Mouse (Mus musculus) hindbrain, postnatal 0 days (tissue): Measurements from ENCODE around the gene Gm43517. TPM values are rescaled to one million over a fixed set of nuclear protein-coding genes. Genes with fewer than 3 reads are reported as not detected.

ENCODE experiments used
- ATAC-seq: fragments of 200-750 bp; cut with Nextera tagmentation; 2 replicates; pipeline ENCODE4 v1.8.0; 2017; ENCODE audit warnings: mild to moderate bottlenecking, moderate TSS enrichment, moderate library complexity
- DNase-seq: peaks from one replicate; pipeline ENCODE4 v3.0.0-alpha.2; 2015; ENCODE audit warnings: low spot score
- H3K27ac ChIP-seq: fragments of 300-500 bp; sonication (generic); 2 replicates; pipeline ENCODE4 v1.5.1; 2014; ENCODE audit warnings: mild to moderate bottlenecking
- H3K27me3 ChIP-seq: fragments of 300-500 bp; sonication (generic); 2 replicates; pipeline ENCODE4 v1.6.1; 2014; ENCODE audit warnings: low read length, mixed read lengths; ENCODE audit not compliant: insufficient read depth
- H3K36me3 ChIP-seq: fragments of 300-500 bp; sonication (generic); 2 replicates; pipeline ENCODE4 v1.6.1; 2014; ENCODE audit warnings: low read length, mixed read lengths; ENCODE audit not compliant: insufficient read depth
- H3K4me1 ChIP-seq: fragments of 300-500 bp; sonication (generic); 2 replicates; pipeline ENCODE4 v1.6.1; 2014; ENCODE audit warnings: antibody characterized with exemption, low read length, mixed read lengths; ENCODE audit not compliant: insufficient read depth
- H3K4me2 ChIP-seq: fragments of 300-500 bp; sonication (generic); 2 replicates; pipeline ENCODE4 v1.6.1; 2014; ENCODE audit warnings: low read depth, mild to moderate bottlenecking, low read length, moderate library complexity, mixed read lengths
- H3K4me3 ChIP-seq: fragments of 300-500 bp; sonication (generic); 2 replicates; pipeline ENCODE4 v1.5.1; 2014; ENCODE audit warnings: low read length
- H3K9ac ChIP-seq: fragments of 300-500 bp; sonication (generic); replicated peaks from 2 replicates; pipeline ENCODE4 v1.6.1; 2014; ENCODE audit warnings: mild to moderate bottlenecking, low read length, moderate library complexity, mixed read lengths
- H3K9me3 ChIP-seq: fragments of 300-500 bp; sonication (generic); 2 replicates; pipeline ENCODE4 v1.6.1; 2016; ENCODE audit warnings: low read length, mixed read lengths
- CTCF ChIP-seq: IDR thresholded peaks from 2 replicates; pipeline ENCODE4 v1.5.1; 2016; ENCODE audit warnings: antibody characterized with exemption, control low read depth, low read depth
- WGBS: fragments of 180-500 bp; shearing (Covaris S2); extraction: QIAGEN DNeasy Blood & Tissue Kit; methylation state at CpG from one replicate; pipeline ENCODE4 v1.1.7; 2014; 5-methylcytosine and 5-hydroxymethylcytosine counted together
- polyA plus RNA-seq: library from polyadenylated mRNA; unstranded; fragments of >200 nt; fragmentation: Nextera tagmentation; extraction: Ambion mirVana; gene quantifications from 2 replicates; pipeline ENCODE4 v1.2.1, GENCODE M21; 2015
- total RNA-seq: library from RNA; depleted of rRNA; stranded (reverse); fragments of >200 nt; gene quantifications from 2 replicates; pipeline ENCODE4 v1.2.3, GENCODE M21; 2014

Gene Gm43517
- total and polyA plus RNA-seq, 2 experiments from 2014 or later = not detected

- peaks cover 78% of the 10 kb centered on the region for H3K27me3 ChIP-seq
- H3K4me2 ChIP-seq = no peak overlapping the region
- 2% methylated on average over 10 of the region's 10 CpGs for WGBS
- DNase-seq (no peak), ATAC-seq (no peak)
- no peaks in the 10 kb centered on the region for H3K36me3 ChIP-seq
- H3K27ac ChIP-seq = no peak overlapping the region
- H3K4me3 ChIP-seq = no peak overlapping the region; the same call in 1 of the 2 replicates
- no peaks in the 10 kb centered on the region for H3K4me1 ChIP-seq
- H3K9ac ChIP-seq = no peak overlapping the region
- TF ChIP-seq CTCF = no peak
- no peaks in the 10 kb centered on the region for H3K9me3 ChIP-seq
These were observed 7.0 kb downstream of the Gm43517 start for GRCm38 (mm10) chr12:49392041-49392390.

GRCm38 (mm10) chr12:49392876-49393275 is 7.9 kb downstream of the Gm43517 start:
- WGBS = 7% methylated on average over 5 of the region's 5 CpGs
- H3K36me3 ChIP-seq = no peaks in the 10 kb centered on the region
- no peak overlapping the region for H3K27ac ChIP-seq
- no peaks in the 10 kb centered on the region for H3K4me1 ChIP-seq
- no peak overlapping the region for H3K4me2 ChIP-seq
- H3K4me3 ChIP-seq = no peak overlapping the region
- no peaks in the 10 kb centered on the region for H3K9me3 ChIP-seq
- ATAC-seq = no peak
- peaks cover 84% of the 10 kb centered on the region for H3K27me3 ChIP-seq
- no peak for DNase-seq
- no peak overlapping the region for H3K9ac ChIP-seq
- TF ChIP-seq CTCF = no peak

- DNase-seq (no peak), ATAC-seq (no peak)
These were observed 8.7 kb downstream of the Gm43517 start for GRCm38 (mm10) chr12:49393639-49394038.

GRCm38 (mm10) chr12:49394181-49394580 is 9.2 kb downstream of the Gm43517 start:
- TF ChIP-seq CTCF = no peak
- no peak overlapping the region for H3K27ac ChIP-seq
- no peak overlapping the region for H3K9ac ChIP-seq
- no peak overlapping the region for H3K4me3 ChIP-seq
- no peaks in the 10 kb centered on the region for H3K4me1 ChIP-seq
- H3K36me3 ChIP-seq = no peaks in the 10 kb centered on the region
- ATAC-seq (no peak), DNase-seq (no peak)
- 2% methylated on average over 1 of the region's 1 CpGs for WGBS
- no peaks in the 10 kb centered on the region for H3K9me3 ChIP-seq
- no peak overlapping the region for H3K4me2 ChIP-seq
- H3K27me3 ChIP-seq = peaks cover 83% of the 10 kb centered on the region

More at GRCm38 (mm10) chr12:49393639-49394038, 8.7 kb downstream of the Gm43517 start:
- Histone ChIP-seq H3K27ac (no peak overlapping the region), H3K9ac (no peak overlapping the region), H3K36me3 (no peaks in the 10 kb centered on the region), H3K27me3 (peaks cover 85% of the 10 kb centered on the region), H3K9me3 (no peaks in the 10 kb centered on the region), H3K4me1 (no peaks in the 10 kb centered on the region), H3K4me2 (no peak overlapping the region), H3K4me3 (no peak overlapping the region)
- TF ChIP-seq CTCF = no peak
- WGBS = 9% methylated on average over 3 of the region's 3 CpGs

- Histone ChIP-seq H3K27me3 (peaks cover 83% of the 10 kb centered on the region), H3K27ac (no peak overlapping the region), H3K4me1 (no peaks in the 10 kb centered on the region), H3K9ac (no peak overlapping the region), H3K4me2 (no peak overlapping the region), H3K9me3 (no peaks in the 10 kb centered on the region), H3K4me3 (no peak overlapping the region), H3K36me3 (no peaks in the 10 kb centered on the region)
- WGBS = under 1% methylated on average over 17 of the region's 17 CpGs
- ATAC-seq = no peak
- DNase-seq = no peak
- TF ChIP-seq CTCF = no peak
These were observed 9.9 kb downstream of the Gm43517 start for GRCm38 (mm10) chr12:49394836-49395235.

GRCm38 (mm10) chr12:49395969-49396368 is 11.0 kb downstream of the Gm43517 start:
- H3K9me3 ChIP-seq = no peaks in the 10 kb centered on the region
- H3K27ac ChIP-seq = no peak overlapping the region
- H3K27me3 ChIP-seq = peaks cover 84% of the 10 kb centered on the region
- no peak overlapping the region for H3K9ac ChIP-seq
- no peak for ATAC-seq
- WGBS = 15% methylated on average over 2 of the region's 2 CpGs
- 0 out of 2 replicates have a peak, but pooled peaks cover 1% of the 10 kb centered on the region for H3K4me1 ChIP-seq
- no peak overlapping the region for H3K4me3 ChIP-seq
- no peak for TF ChIP-seq CTCF
- no peak overlapping the region for H3K4me2 ChIP-seq
- DNase-seq = no peak
- H3K36me3 ChIP-seq = no peaks in the 10 kb centered on the region

- no peaks in the 10 kb centered on the region for H3K9me3 ChIP-seq
- 25% methylated on average over 1 of the region's 1 CpGs for WGBS
- no peak overlapping the region for H3K9ac ChIP-seq
- no peak overlapping the region for H3K27ac ChIP-seq
- peaks cover 84% of the 10 kb centered on the region for H3K27me3 ChIP-seq
- peaks cover 8% of the 10 kb centered on the region; the same call in 1 of the 2 replicates for H3K4me1 ChIP-seq
- H3K4me3 ChIP-seq = no peak overlapping the region
- H3K36me3 ChIP-seq = no peaks in the 10 kb centered on the region
- DNase-seq (no peak), ATAC-seq (no peak)
- TF ChIP-seq CTCF = no peak
- H3K4me2 ChIP-seq = no peak overlapping the region
These were observed 11.8 kb downstream of the Gm43517 start for GRCm38 (mm10) chr12:49396776-49397175.
